ENCODE assay signal across 12 mouse cellular contexts in genomic region chr6:104108386-104108785, GRCm38 (mm10).
"Had no signal": no experiment of that assay in that cellular context is flagged by ENCODE, and none has a peak within 500 bp of the region (broad histone marks: within the 10 kb centered on the region; RNA-seq: fewer than 3 reads in every experiment).

No protein-coding gene starts in this region.

- H3K36me3 ChIP-seq: kidney, embryonic 15.5 days; limb, embryonic 12.5 days; liver, embryonic 13.5 days; lung, embryonic 15.5 days; midbrain, embryonic 13.5 days had no signal

- H3K4me1 ChIP-seq: kidney, embryonic 15.5 days; limb, embryonic 12.5 days; liver, embryonic 13.5 days; lung, embryonic 15.5 days; midbrain, embryonic 13.5 days had no signal

- H3K27me3 ChIP-seq: kidney, embryonic 15.5 days; limb, embryonic 12.5 days; liver, embryonic 13.5 days; lung, embryonic 15.5 days; midbrain, embryonic 13.5 days had no signal

- H3K9me3 ChIP-seq: kidney, embryonic 15.5 days; limb, embryonic 12.5 days; liver, embryonic 13.5 days; lung, embryonic 15.5 days; midbrain, embryonic 13.5 days had no signal

- DNase-seq: kidney, adult 2 months; kidney, postnatal 14 days; liver; liver, embryonic 13.5 days; liver, postnatal 0 days; lung, postnatal 14 days; right cerebral cortex, postnatal 25 days; thymus, postnatal 4 days had no signal

- H3K4me3 ChIP-seq: kidney, embryonic 15.5 days; limb, embryonic 12.5 days; liver, embryonic 13.5 days; lung, embryonic 15.5 days; midbrain, embryonic 13.5 days had no signal

- ATAC-seq: liver, postnatal 0 days; midbrain, embryonic 13.5 days had no signal

- H3K27ac ChIP-seq: kidney, embryonic 15.5 days; limb, embryonic 12.5 days; liver, embryonic 13.5 days; lung, embryonic 15.5 days; midbrain, embryonic 13.5 days had no signal

- H3K9ac ChIP-seq: kidney, embryonic 15.5 days; limb, embryonic 12.5 days; liver, embryonic 13.5 days; liver, postnatal 0 days; lung, embryonic 15.5 days; midbrain, embryonic 13.5 days had no signal

- H3K4me2 ChIP-seq: kidney, embryonic 15.5 days; limb, embryonic 12.5 days; liver, embryonic 13.5 days; lung, embryonic 15.5 days; midbrain, embryonic 13.5 days had no signal
